Mouse (Mus musculus): Measurements from ENCODE around the gene Ubl4b. TPM values are rescaled to one million over a fixed set of nuclear protein-coding genes. Genes with fewer than 3 reads are reported as not detected.

Gene Ubl4b
- total RNA-seq, 2 experiments from 2014 or later: not detected

GRCm38 (mm10) chr3:107571205-107571604 is 16.3 kb upstream of the Ubl4b start:
- DNase-seq (ENCODE audit: extremely low spot score in 1 of 2, low spot score in 1 of 2): no peak

- DNase-seq (ENCODE audit: extremely low spot score in 1 of 2, low spot score in 1 of 2): no peak
These were observed 13.8 kb upstream of the Ubl4b start for GRCm38 (mm10) chr3:107568721-107569120.

DNA sequence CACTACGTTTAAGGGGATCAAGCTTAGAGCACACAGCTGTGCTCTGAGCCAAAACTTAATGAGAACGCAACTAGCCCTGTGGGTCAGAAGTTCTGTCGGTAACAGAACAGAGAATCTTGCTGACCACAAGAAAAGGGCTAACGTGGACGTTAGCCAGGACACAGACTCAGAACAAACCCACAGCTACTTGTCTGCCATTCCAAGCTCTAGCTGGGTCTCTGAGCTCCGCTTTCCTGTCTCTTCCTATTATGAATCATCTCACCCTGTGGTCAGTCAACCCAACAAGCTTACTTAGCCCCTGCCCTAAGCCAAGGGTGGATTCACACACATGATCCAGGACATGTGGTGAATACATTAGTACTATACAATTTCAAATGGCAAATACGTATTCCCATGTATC is 12.9 kb upstream of the Ubl4b start:
- DNase-seq (ENCODE audit: extremely low spot score in 1 of 2, low spot score in 1 of 2): no peak

DNA sequence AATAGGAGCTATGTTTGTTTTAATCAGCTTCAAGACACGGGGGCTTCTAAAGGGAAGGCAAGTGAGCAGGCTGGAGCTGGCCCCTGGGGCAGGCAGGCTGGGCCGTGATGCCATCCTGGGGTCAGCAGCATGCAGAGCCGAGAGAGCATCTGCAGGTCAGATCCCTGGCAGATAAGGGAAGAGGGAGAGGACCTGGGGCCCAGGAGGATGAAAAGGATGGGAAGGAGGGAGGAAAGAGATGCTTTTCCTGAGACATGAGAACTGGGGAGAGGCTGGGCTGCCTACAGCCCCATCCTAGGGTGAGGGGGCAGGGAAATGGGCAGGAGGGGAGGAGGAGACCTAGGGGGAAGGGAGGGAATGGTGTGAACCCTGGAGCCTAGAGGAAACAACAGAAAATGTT is 10.5 kb upstream of the Ubl4b start:
- no peak for DNase-seq (ENCODE audit: extremely low spot score in 1 of 2, low spot score in 1 of 2)

DNA sequence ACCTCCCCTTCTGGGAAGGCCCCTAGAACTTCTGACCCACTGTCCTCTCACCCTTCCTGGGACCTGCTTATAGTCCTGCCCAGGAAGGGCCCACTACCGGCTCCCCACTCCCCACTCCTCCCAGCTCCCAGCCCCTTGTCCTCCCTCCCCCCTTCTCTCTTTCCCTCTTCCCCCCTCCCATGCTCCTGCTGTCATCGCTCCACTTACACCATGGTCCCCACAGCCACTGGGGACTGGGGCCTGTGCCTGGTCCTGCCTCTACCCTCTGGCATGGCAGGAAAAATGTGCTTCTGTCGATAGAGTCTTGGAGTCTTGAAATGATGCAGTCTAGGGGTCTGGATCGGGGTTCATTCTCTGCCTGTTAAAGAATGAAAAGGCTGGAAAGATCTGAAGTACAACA is 9.0 kb upstream of the Ubl4b start:
- no peak for DNase-seq (ENCODE audit: extremely low spot score in 1 of 2, low spot score in 1 of 2)

DNA sequence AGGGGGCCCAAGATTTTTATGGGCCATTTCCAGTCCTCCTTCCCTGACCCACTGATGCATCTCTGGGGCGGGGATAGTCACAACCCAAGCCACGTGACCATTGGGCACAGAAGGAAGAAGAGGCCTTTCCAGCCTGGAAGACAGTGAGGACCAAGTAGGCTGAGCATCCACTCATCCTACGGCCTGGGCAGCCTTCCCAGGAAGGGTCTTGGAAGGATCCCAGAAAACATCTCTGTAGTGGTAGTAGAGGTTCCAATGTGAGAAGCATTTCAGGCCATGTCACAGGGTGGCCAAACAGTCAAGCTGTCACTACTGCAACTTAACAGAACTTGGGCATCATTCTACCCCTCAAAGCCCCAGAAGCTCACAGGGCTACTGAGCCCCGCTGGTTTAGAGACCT is 7.7 kb upstream of the Ubl4b start:
- no peak for DNase-seq (ENCODE audit: extremely low spot score in 1 of 2, low spot score in 1 of 2)

DNA sequence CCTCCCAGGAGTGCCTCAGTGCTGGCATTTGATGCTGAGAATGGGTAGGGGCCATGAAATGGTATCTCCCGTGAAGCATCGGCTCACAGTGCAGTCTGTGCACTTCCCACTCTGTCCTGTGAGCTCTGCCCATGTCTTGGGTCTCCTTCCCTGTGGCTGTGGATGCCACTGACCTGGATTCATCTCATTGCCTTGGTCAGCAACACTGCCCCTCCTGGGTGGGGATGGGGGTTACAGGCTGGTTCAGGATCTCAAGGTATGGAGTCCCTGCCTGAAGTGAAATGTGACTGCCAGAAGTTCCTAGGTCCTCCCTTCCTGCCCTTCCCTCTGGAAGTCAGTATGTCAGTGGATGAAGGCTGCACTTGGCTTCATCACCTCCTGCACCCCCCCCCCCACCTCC is 7.2 kb upstream of the Ubl4b start:
- DNase-seq (ENCODE audit: extremely low spot score in 1 of 2, low spot score in 1 of 2): no peak

- peak in 1 of 2 experiments; percentile 53 for DNase-seq (ENCODE audit: extremely low spot score in 1 of 2, low spot score in 1 of 2)
These were observed 4.3 kb upstream of the Ubl4b start for GRCm38 (mm10) chr3:107559183-107559582.

GRCm38 (mm10) chr3:107558740-107559139 is 3.9 kb upstream of the Ubl4b start:
- DNase-seq (ENCODE audit: extremely low spot score in 1 of 2, low spot score in 1 of 2): no peak

DNA sequence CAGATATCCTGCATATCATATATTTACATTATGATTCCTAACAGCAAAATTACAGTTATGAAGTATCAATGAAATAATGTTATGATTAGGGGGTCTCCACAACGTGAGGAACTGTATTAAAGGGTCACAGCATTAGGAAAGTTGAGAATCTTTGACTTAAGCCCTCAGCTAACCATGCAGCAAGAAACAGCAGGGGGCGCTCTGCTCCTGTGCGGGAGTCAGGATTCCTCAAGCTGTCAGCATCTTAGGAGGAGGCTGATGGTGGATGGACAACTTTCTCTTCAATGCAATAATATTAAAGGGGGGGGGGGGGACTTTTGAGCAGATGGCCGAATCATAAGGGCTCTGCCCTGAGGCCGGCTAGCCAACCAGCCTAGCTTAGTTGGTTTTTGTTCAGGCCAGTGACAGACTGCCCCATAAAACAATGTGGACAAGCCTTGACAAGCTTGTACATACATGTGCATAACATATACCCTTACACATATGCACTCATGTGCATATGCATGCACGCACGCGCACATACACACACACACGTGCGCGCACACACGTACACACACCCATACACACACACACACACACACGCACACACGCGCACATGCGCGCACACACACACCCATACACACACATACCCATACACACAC is 4.3 kb downstream of the Ubl4b start:
- DNase-seq (ENCODE audit: extremely low spot score in 1 of 2, low spot score in 1 of 2): peak; percentile 51 to 90

GRCm38 (mm10) chr3:107546956-107547355 is 7.9 kb downstream of the Ubl4b start:
- no peak for DNase-seq (ENCODE audit: extremely low spot score in 1 of 2, low spot score in 1 of 2)

DNA sequence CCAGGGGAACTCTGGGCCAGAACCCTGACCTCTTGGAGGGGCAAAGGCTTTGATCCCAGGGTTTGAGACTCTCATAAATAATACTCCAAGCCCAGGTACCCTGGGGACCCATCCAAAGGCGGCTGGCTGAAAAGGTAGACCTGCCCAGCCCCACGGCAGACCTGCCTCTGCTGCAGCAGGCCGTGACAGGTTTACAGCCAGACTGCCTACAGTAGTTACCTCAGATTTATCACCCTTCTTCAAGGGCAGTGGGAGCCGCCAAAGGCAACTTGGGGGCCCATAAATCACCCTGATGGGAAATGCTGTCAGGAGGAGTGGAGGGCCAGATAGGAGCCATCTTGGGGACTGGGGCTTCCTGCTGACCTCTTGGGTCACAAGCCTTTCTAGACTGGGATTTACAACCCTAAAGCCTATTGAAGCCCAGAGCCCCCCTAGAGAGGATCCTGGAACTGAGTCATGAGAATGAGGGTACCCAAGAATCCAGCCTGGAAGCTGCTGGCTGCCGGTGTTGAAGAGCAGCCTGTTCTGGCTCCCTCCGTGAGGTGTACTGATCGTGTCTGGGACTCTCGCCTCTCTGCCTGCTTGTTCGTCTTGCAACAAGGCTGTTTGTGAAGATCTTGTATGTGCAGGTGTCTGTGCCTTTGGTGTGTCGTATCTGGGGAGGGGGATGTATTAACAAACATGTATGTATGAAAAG is 9.0 kb downstream of the Ubl4b start:
- DNase-seq (ENCODE audit: extremely low spot score in 1 of 2, low spot score in 1 of 2): no peak

DNA sequence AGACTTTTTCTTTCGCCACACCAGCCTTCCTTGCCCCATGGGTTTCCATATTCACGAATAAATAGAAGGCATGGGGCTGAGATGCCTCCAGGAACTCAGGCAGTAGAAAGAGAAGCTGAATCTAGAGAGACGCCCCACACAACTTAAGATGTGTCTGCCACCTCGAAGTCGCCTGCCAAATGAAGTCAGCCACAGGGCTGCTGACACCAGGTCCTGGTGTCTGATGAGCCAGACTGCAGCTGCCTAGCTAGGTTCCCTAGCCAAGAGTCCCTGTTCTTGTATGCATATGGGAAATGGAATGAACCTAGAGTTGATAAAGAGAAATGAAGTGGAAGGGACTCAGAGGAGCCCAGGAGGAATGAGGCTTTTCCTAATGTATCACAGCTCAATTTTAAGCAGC is 9.6 kb downstream of the Ubl4b start:
- DNase-seq (ENCODE audit: extremely low spot score in 1 of 2, low spot score in 1 of 2): no peak

- no peak for DNase-seq (ENCODE audit: extremely low spot score in 1 of 2, low spot score in 1 of 2)
These were observed 11.5 kb downstream of the Ubl4b start for GRCm38 (mm10) chr3:107543158-107544080.

GRCm38 (mm10) chr3:107542584-107542983 is 12.3 kb downstream of the Ubl4b start:
- no peak for DNase-seq (ENCODE audit: extremely low spot score in 1 of 2, low spot score in 1 of 2)

GRCm38 (mm10) chr3:107537504-107537889 is 17.4 kb downstream of the Ubl4b start:
- DNase-seq (ENCODE audit: extremely low spot score in 1 of 2, low spot score in 1 of 2): no peak

DNA sequence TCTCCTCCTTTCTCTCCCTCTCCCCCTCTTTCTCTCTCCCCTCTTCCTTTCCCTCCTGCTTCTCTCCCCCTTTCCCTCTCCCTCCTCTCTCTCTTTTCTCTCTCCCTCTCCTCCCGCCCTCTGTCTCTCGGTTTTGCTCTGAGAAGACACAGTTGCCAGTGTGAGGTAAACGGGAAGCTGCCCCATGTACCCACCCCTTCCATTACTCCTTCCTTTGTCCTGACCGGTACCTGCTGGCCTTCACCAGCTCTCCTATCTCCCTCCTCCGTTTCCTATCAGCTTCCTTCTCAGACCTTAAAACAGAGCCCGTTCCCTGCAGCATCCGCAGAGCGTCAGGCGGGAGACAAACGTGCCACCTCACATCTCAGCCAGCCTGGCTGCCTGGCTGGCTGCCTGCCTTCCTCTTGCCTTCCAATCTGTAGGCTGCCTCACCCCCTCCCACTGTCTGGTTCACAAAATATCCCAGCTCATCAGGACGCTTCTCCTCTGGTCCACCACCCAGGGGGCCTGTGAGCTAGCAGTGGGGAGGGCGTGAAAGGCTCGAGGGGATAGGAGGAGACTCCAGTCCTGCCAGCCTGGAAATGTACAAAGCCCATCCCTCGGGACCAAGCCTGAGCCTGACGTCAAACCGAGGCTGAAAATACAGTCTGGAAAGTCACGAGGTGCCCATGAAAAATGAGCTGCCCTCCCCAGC is 17.9 kb downstream of the Ubl4b start:
- peak; percentile 55 to 56 for DNase-seq (ENCODE audit: extremely low spot score in 1 of 2, low spot score in 1 of 2)

DNA sequence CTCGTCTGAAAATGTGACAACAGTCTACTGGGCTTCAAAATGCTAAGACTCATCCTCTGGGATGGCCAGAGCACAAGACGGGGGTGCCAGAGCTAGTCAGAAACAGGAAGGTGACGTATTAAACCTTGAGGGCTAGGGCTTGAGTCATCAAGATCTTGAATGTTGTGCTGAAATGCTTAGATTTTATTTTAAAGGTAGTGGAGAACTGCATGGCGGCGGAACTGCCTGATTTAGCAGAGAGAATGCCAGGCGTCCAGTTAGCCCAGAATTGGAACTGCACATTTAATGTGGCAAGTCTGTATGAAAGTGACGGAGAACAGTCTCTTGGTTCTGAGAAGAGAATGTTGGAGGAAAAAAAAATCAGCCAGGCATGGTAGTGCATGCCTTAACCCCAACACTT is 19.9 kb downstream of the Ubl4b start:
- no peak for DNase-seq (ENCODE audit: extremely low spot score in 1 of 2, low spot score in 1 of 2)

GRCm38 (mm10) chr3:107533532-107533931 is 21.3 kb downstream of the Ubl4b start:
- DNase-seq (ENCODE audit: extremely low spot score in 1 of 2, low spot score in 1 of 2): no peak

- no peak for DNase-seq (ENCODE audit: extremely low spot score in 1 of 2, low spot score in 1 of 2)
These were observed 24.3 kb downstream of the Ubl4b start for GRCm38 (mm10) chr3:107530581-107530980.

DNA sequence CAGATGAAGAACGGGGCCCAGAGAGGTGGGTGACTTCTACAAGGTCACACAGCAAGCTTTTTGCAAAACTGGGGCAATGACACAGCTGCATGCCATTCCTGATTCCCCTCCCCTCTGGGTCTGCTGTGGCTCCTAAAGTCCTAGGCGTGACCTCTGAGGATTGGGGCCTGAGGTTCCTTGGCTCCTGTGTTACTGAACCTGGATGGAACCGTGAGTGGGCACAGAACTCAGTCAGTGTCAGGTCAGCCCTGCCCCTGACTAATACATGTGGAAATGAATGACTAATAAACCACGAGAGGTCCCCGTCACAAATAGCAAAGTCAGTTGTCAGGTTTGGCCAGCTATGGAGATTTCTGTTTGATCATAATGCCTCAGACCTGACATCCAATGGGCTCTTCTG is 25.7 kb downstream of the Ubl4b start:
- DNase-seq (ENCODE audit: extremely low spot score in 1 of 2, low spot score in 1 of 2): no peak

Data from layer of hippocampus, postnatal 25 days (tissue).